Mouse (Mus musculus): Measurements from ENCODE around the gene Nsfl1c.

GRCm38 (mm10) chr2:151543063-151543895, 49.3 kb downstream of the Nsfl1c start:
- no peak for TF ChIP-seq CTCF (IDR thresholded peaks at IDR 0.05; ENCODE audit: low read depth)
- peak; percentile 77; the same call in 1 of the 2 replicates for TF ChIP-seq EP300 (IDR thresholded peaks at IDR 0.05; ENCODE audit: low read depth)
